Mouse (Mus musculus) adipocyte (in vitro differentiated cells): Measurements from ENCODE around the gene Mrtfb.
A peak's percentile ranks its signal among the peaks of the same experiment; 100 is the strongest.

Experiments used
- DNase-seq: peaks from one replicate; pipeline ENCODE4 v3.0.0-alpha.2; 2016; ENCODE audit warnings: low spot score

Gene Mrtfb

GRCm38 (mm10) chr16:13351268-13351667 is 95.0 kb downstream of the Mrtfb start:
- DNase-seq = no peak

- DNase-seq = peak; percentile 78
Measured at GRCm38 (mm10) chr16:13353927-13354326, 97.6 kb downstream of the Mrtfb start.

- no peak for DNase-seq
Measured at GRCm38 (mm10) chr16:13354431-13354830, 98.2 kb downstream of the Mrtfb start.

- peak; percentile 85 for DNase-seq
Measured at GRCm38 (mm10) chr16:13357806-13358679, 101.8 kb downstream of the Mrtfb start.

GRCm38 (mm10) chr16:13358741-13359140 is 102.5 kb downstream of the Mrtfb start:
- DNase-seq = no peak

GRCm38 (mm10) chr16:13359405-13359858 is 103.2 kb downstream of the Mrtfb start:
- no peak for DNase-seq

- peak; percentile 46 for DNase-seq
Measured at GRCm38 (mm10) chr16:13360208-13360607, 103.9 kb downstream of the Mrtfb start.

GRCm38 (mm10) chr16:13360835-13361234 is 104.6 kb downstream of the Mrtfb start:
- peak; percentile 50 for DNase-seq

- no peak for DNase-seq
Measured at GRCm38 (mm10) chr16:13363141-13363540, 106.9 kb downstream of the Mrtfb start.

GRCm38 (mm10) chr16:13364145-13364544 is 107.9 kb downstream of the Mrtfb start:
- DNase-seq = no peak

- DNase-seq = no peak
Measured at GRCm38 (mm10) chr16:13366256-13366655, 110.0 kb downstream of the Mrtfb start.

- no peak for DNase-seq
Measured at GRCm38 (mm10) chr16:13366802-13367465, 110.7 kb downstream of the Mrtfb start.

GRCm38 (mm10) chr16:13367466-13367856 is 111.2 kb downstream of the Mrtfb start:
- DNase-seq = no peak

- DNase-seq = no peak
Measured at GRCm38 (mm10) chr16:13368645-13369044, 112.4 kb downstream of the Mrtfb start.

- DNase-seq = peak; percentile 100
Measured at GRCm38 (mm10) chr16:13371740-13372287, 115.5 kb downstream of the Mrtfb start.

- no peak for DNase-seq
Measured at GRCm38 (mm10) chr16:13372899-13373533, 116.7 kb downstream of the Mrtfb start.

- DNase-seq = no peak
Measured at GRCm38 (mm10) chr16:13376947-13377486, 120.7 kb downstream of the Mrtfb start.

GRCm38 (mm10) chr16:13378157-13378556 is 121.9 kb downstream of the Mrtfb start:
- DNase-seq = no peak

GRCm38 (mm10) chr16:13379865-13380264 is 123.6 kb downstream of the Mrtfb start:
- no peak for DNase-seq

GRCm38 (mm10) chr16:13381771-13382170 is 125.5 kb downstream of the Mrtfb start:
- no peak for DNase-seq

- DNase-seq = no peak
Measured at GRCm38 (mm10) chr16:13387306-13387705, 131.0 kb downstream of the Mrtfb start.

GRCm38 (mm10) chr16:13400375-13400774 is 144.1 kb downstream of the Mrtfb start:
- no peak for DNase-seq
